Mouse (Mus musculus) lung, postnatal 10 days (tissue): ENCODE results near the gene Pnpla6.
A peak's percentile ranks its signal among the peaks of the same experiment; 100 is the strongest.

Experiments used
- DNase-seq: peaks from one replicate; pipeline ENCODE4 v3.0.0; 2021

Gene Pnpla6

GRCm38 (mm10) chr8:3515260-3515671, at the start of gene Pnpla6:
TSS of gene Pnpla6 (plus strand) at chr8:3515384.
- DNase-seq, result peak; percentile 95

- peak; percentile 99 for DNase-seq
These were observed 47.9 kb upstream of the Pnpla6 start, which contains the start of gene Pex11g for GRCm38 (mm10) chr8:3467006-3467885. TSS of gene Pex11g (minus strand) at chr8:3467680.

GRCm38 (mm10) chr8:3467886-3468545, 47.2 kb upstream of the Pnpla6 start:
- DNase-seq, result no peak

- no peak for DNase-seq
These were observed 46.3 kb upstream of the Pnpla6 start for GRCm38 (mm10) chr8:3468838-3469237.

- no peak for DNase-seq
These were observed 44.6 kb upstream of the Pnpla6 start, which contains the start of gene Tex45 for GRCm38 (mm10) chr8:3470562-3470961. TSS of gene Tex45 (plus strand) at chr8:3470862.

DNA sequence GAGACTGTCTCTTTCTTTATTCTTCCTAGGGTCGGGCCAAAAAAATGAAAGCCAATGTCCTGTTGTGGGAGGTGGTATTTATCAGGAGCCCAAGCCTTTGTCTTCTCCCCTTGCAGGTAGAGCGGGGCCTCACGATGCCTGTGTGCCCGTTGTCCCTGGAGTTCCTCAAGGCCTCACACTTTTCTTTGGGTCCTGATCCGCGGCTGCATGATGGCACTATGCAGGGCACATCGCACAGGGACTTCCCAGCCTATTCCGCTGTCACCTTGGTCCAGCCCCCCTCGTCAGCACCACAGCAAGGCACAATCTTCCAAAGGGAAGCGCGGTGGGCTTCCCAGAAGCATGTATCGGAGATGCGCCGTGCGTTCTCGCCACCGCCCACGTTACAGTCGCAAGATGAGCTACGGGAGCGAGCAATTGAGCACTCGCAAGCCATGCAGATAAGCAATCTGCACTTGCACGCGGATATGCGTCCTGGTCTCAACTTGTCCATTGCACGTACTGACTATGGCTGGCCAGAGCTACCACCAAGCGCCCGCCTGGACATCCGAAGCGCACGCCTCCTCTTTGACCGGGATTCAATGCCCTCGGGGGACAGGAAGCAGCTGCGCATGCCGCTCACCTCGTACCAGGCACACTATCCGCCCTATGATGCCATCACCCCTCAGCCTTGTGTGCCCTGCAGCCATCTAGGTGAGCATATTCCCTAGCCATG, 39.3 kb upstream of the Pnpla6 start:
- DNase-seq, result no peak

GRCm38 (mm10) chr8:3480221-3480785, 34.9 kb upstream of the Pnpla6 start:
- peak; percentile 19 for DNase-seq

DNA sequence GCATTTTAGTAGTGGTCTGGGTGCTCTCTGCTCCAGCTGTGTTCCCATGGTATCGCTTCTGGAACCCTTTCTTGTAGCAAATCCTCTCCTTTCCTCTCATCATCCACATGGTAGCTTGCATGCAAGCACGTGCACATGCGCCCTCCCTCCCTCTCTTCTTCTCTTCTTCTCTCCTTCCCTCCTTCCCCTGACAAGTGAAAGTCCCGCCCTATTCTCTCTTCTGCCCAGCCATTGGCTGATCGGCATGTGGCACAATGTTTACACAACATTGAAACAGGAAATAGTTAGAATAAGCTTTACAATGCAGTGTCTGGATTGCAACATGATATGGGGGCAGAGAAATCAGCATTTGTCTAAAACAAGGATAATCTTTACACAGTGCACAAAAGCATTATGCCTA, 33.6 kb upstream of the Pnpla6 start:
- peak; percentile 44 for DNase-seq

GRCm38 (mm10) chr8:3482240-3482740, 32.9 kb upstream of the Pnpla6 start:
- DNase-seq, result no peak

DNA sequence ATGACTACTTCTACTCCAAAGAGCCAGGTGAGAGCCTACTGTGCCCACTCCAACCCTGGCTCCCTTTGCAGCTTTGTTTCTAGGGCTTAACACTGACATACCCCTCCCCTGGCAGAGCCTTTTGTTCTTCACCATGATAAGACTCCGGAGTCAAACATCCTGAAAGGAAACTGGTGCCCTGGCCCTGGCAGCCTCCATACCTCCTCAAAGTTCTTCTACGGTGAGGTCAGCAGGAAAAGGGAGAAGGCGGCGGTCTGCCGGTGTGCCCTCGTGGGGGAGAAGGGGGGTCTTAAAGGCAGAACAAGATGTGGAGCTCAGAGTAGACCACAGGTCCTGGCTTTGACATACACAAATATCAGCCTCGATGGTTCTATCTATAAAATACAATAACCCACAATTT, 31.6 kb upstream of the Pnpla6 start:
- DNase-seq, result peak; percentile 59

DNA sequence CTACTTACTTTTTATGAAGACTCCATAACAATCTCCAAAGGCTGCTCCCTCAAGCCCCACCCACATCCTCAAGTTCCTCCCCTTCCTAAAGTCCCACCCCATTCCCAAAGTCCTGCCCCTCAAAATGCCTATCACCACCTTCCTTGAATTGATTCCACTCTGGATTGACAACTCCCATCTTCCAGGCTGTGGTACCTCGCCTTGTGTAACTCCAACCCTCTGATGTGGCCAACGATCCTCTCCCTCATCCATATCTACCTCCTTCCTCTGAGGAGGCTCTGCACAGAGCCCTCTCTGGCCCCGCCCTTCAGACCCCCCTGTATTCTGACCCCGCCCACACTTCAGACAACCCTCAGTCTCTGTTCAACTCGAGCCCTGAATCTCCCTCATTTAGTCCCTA, 30.0 kb upstream of the Pnpla6 start:
- no peak for DNase-seq

DNA sequence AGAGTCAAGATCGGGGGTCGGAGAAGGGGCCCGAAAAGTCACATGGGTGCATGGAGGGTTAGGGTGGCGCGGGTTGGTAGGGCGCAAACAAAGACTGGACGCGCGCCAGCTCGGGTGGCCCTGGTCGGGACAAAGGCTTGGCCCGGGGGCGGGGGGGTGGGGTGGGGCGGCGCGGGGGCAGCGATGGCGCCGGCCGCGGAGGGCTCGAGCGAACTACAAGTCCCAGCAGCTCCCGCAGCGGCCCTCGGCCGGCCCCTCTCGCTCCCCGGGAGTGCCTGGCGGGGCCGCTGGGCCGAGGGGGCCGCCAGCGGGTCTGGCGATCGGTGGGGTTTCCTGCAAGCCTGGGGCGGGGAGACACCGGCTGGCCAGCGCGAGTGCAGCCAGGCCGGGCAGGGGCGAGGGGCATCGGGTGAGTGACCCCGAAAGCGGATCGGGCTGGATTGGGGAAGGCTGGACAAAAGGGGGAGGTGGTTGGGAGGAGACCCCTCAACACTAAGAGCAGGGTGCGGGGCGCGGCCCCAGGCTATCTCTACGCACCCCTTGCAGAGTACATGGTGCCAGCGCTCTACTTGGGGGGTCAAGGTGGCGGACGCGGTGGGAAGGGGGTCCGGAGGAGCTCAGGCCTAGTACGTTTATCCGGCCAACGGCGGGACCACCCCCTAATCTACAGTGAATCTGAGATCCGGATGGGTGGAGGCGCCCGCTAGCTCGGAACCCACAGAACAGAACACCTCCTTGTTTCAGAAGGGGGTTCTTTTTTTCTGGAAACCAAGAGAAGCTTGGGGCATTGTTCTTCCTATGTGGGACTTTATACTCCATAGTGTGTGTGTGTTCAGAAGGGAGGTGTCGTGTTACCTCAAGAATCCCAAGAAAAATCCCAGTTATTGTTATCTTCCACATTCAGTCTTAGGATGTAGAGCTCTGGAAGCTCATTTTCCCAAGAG, 22.0 kb upstream of the Pnpla6 start, which contains the start of gene Zfp358:
Zfp358 (plus strand) TSS at position 238 of the 944 bp plus-strand sequence.
- peak; percentile 86 for DNase-seq

DNA sequence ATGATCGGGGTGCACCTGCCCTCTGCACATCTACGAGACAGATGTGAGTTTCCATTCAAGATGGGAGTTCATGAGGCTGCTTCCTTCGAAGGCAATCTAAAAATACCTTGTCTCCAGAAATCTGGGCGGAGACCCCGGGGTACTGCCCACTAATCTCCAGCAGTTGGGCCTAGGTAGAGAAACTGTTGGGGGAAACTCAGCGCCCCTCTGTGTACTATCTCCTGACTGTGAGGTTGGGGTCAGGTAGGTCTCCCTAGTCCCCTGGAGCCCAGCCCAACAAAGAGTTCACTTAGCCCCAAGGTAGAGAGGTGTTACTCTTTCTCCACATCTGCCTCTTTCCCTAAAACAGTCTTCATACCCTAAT, 21.4 kb upstream of the Pnpla6 start:
- no peak for DNase-seq

- DNase-seq, result no peak
These were observed 19.4 kb upstream of the Pnpla6 start for GRCm38 (mm10) chr8:3495578-3496427.

DNA sequence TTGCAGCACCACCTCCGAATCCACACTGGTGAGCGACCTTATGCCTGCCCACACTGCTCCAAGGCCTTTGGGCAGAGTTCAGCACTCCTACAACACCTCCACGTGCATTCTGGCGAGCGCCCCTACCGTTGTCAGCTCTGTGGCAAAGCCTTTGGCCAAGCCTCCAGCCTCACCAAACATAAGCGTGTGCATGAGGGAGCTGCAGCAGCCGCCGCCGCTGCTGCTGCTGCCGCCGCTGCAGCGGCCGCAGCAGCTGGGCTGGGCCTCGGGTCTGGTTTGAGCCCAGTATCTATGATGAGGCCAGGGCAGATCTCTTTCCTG, 18.8 kb upstream of the Pnpla6 start:
- no peak for DNase-seq

GRCm38 (mm10) chr8:3498583-3498982, 16.6 kb upstream of the Pnpla6 start:
- DNase-seq, result no peak

DNA sequence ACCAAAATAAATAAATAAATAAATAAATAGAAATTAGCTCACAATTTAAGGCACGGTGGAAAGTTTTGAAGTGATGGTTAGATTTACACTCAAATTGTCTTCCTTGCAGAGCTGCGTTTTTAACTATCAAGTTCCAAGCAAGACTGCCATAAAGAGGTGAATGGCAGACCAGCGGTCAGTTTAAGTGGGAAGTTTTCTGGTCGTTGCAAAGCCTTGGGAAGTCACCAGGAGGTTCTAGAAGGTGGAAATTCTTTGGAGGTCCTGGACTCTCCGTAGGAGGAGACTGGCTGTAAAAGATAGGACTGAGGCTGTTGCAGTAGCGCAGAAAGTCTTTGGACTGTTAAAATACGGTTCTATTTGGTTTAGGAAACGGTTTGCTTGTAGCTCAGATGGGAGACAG, 15.4 kb upstream of the Pnpla6 start:
- DNase-seq, result no peak

GRCm38 (mm10) chr8:3500235-3501090, 14.7 kb upstream of the Pnpla6 start, which contains the start of gene Mcoln1:
TSS of gene Mcoln1 (plus strand) at chr8:3500457.
- peak; percentile 99 for DNase-seq

DNA sequence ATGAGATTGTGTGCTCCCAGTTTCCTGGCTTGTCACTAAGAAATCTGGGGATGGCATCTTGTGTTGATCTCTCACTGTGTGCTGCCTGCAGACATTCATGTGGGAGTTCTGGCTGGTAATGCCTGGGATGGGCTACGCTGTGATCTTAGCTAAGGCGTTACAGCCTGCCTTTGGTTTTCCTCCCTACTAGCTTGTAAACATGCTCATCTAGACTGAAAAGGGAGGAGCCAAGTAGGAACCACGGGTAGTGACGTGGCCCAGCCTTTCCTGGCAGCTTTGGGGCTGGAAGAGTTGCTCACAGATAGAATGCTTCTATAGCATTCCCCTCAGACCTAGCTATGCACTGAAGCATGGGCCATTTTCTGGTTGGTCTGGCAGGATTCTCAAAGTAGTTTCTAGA, 13.0 kb upstream of the Pnpla6 start:
- no peak for DNase-seq
